Mouse (Mus musculus) 3T3-L1 (cell line): ENCODE results near the gene Morf4l1.

Experiments used
- DNase-seq: peaks from one replicate; pipeline ENCODE4 v3.0.0-alpha.2; 2015; ENCODE audit warnings: low read depth, low spot score

The Morf4l1 gene

GRCm38 (mm10) chr9:90114567-90115307 lies at the start of gene Morf4l1:
Gene Morf4l1 (minus strand): TSS chr9:90114774.
- peak; percentile 94 for DNase-seq

DNA sequence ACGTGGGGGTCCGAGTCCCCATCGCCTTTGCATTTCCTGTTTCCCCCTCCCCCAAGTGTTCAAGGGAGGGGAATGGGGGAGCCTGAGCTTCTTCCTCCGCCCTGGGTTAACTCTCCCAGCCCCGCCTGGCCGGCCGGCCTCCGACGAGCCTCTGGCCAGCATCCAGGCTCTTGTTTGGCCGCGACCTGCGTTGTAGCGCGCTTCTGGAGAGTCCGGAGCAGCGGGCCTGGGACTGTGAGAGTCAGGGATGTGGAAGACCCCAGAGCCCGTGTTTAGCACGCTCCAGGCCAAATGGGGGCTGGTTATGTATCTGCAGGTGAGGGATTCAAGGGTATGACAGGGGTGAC lies 49.1 kb upstream of the Morf4l1 start:
- no peak for DNase-seq

DNA sequence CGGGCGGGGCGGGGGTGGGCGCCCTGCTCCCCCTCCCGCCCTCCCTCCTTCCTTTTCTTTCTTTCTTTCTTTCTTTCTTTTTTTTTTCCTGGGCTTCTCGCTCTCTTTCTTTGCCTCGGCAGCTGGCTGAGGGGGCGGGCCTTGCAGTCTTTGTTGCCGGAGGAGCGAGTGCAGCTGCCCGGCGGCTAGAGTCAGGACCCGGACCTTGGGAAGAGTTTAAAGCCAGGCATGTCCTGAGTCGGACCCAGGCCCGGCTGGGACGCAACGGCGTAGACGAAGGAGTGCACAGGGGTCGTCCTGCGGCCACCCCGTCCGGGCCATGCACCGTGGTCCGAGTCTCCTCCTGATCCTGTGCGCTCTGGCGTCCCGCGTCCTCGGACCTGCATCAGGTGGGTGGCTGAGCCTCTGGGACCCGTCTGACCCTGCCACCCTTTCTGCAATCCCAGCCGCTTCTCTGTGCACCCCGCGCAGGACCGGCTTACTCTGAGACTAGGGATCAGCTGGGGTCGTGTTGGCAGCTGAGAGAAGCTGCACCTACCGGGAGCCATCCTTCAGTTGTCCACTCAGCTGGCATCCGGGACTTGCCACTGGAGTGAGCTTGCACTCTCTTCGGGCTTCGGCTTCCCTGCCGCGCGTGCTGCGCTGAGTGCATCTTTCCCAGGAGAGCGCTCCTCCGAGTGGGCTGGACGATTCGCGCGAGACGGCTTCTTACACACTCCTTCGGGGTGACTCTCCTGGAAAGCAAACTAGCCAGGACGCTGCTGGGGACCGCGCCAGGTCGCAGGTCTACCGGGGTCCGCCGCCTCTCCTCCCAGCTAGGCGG lies 48.6 kb upstream of the Morf4l1 start, which contains the start of gene Adamts7:
Gene Adamts7, plus strand, starts transcription at position 144 of the 823 bp plus-strand sequence.
- peak; percentile 65 for DNase-seq

- DNase-seq, result peak; percentile 78
Observed at GRCm38 (mm10) chr9:90162243-90162925, 47.8 kb upstream of the Morf4l1 start.

DNA sequence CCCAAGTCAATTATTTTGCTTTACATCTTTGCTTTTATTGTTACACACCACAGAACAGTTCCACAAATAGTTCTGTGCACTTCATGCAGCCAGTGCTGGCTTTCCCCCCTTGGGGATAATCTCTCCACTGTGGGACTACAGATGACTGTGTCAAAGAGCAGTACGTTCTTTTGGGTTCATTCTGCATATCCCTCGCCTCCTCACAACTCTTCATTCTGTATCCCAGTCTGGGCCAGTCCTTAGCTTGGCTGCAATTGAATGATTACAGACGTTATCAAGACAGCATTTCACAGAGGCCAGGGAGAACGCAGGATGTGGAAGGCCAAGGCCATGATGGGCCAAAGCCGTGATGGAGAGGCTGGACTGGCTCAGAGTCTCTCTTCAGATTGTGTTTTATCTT lies 32.3 kb upstream of the Morf4l1 start:
- DNase-seq, result no peak

GRCm38 (mm10) chr9:90145788-90146187 lies 31.2 kb upstream of the Morf4l1 start:
- peak; percentile 43 for DNase-seq

DNA sequence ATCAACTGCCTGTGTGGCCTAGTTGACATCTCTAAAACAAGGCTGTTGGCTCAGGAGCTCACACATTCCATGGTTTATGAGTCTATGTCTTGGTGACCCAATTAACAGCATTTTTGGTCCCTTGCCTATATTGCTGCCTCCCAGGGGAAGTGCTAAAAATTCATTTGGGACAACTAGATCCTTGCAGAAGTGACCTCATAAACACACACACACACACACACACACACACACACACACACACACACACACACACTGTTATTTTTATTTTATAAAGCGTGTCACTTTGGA lies 22.0 kb upstream of the Morf4l1 start:
- no peak for DNase-seq

GRCm38 (mm10) chr9:90135963-90136677 lies 21.5 kb upstream of the Morf4l1 start:
- DNase-seq, result no peak

DNA sequence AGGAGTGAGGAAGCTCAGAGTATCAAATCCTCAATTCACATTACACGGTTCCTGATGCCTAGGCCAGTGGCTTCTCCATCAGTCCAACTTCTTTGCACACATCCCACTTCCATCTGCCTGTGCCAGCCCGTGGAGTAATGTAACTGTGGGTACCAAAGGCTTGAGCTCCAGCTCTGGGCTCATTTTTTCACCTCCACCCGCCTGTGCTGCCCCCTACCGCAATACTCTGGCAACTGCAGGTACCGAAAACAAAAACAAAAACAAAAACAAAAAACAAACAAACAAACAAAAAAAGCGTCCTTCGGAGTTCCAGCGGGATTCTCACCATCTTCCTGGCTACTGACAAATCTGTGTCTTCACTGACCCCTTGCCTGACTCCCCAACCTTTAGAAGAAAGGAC lies 20.9 kb upstream of the Morf4l1 start:
- DNase-seq, result no peak

GRCm38 (mm10) chr9:90133562-90134355 lies 19.2 kb upstream of the Morf4l1 start:
- no peak for DNase-seq

- DNase-seq, result no peak
Observed at GRCm38 (mm10) chr9:90128636-90129201, 14.1 kb upstream of the Morf4l1 start.

DNA sequence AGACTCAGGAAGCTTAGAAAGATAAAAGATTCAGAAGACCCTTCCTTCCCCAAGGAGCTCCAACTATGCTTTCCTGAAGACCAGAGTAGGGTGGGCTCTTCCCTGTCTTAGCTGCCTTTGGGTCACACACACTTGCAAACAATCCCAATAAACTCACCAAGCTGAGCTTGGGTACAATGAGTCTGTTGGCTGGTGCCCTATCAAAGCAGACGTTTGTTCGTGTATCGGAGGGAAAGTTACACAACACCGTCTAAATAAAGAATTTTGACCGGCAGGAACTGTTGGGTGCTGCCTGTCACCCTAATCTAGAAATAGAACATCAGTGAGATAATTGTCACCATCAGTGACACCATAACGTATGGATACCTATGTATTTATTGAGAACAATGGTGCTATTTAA lies 12.6 kb upstream of the Morf4l1 start:
- no peak for DNase-seq

- DNase-seq, result peak; percentile 65
Observed at GRCm38 (mm10) chr9:90126260-90127010, 11.9 kb upstream of the Morf4l1 start.

- no peak for DNase-seq
Observed at GRCm38 (mm10) chr9:90125416-90126099, 11.0 kb upstream of the Morf4l1 start.

- DNase-seq, result no peak
Observed at GRCm38 (mm10) chr9:90124873-90125245, 10.3 kb upstream of the Morf4l1 start.

- DNase-seq, result no peak
Observed at GRCm38 (mm10) chr9:90124156-90124872, 9.7 kb upstream of the Morf4l1 start.

GRCm38 (mm10) chr9:90122246-90122740 lies 7.7 kb upstream of the Morf4l1 start:
- no peak for DNase-seq

- no peak for DNase-seq
Observed at GRCm38 (mm10) chr9:90117234-90117633, 2.7 kb upstream of the Morf4l1 start.

GRCm38 (mm10) chr9:90115308-90115700 lies 730 bp upstream of the Morf4l1 start:
- no peak for DNase-seq
